Mouse (Mus musculus) cortical plate, adult 2 months (tissue): ENCODE measurements around the gene Dedd2. TPM values are rescaled to one million over a fixed set of nuclear protein-coding genes. Genes with fewer than 3 reads are reported as not detected.
A peak's percentile ranks its signal among the peaks of the same experiment; 100 is the strongest.

Experiments used
- H3K27ac ChIP-seq: fragments of 200-500 bp; 2 replicates; pipeline ENCODE4 v1.5.1; 2012; ENCODE audit warnings: low read length, control low read depth, inconsistent platforms; ENCODE audit not compliant: insufficient read depth
- H3K4me1 ChIP-seq: fragments of 200-500 bp; 2 replicates; pipeline ENCODE4 v1.6.1; 2011; ENCODE audit warnings: low read length; ENCODE audit not compliant: control insufficient read depth, insufficient read depth
- H3K4me3 ChIP-seq: fragments of 200-500 bp; 2 replicates; pipeline ENCODE4 v1.5.1; 2011; ENCODE audit warnings: mild to moderate bottlenecking, low read length, control low read depth; ENCODE audit not compliant: insufficient read depth
- CTCF ChIP-seq: fragments of 200-500 bp; IDR thresholded peaks from 2 replicates; pipeline ENCODE4 v1.5.1; 2011; ENCODE audit warnings: mild to moderate bottlenecking, control low read depth, low read length; ENCODE audit not compliant: insufficient read depth; ENCODE audit errors: extremely low read depth
- POLR2A ChIP-seq: fragments of 200-500 bp; IDR thresholded peaks from 2 replicates; pipeline ENCODE4 v1.6.1; 2011; ENCODE audit warnings: mild to moderate bottlenecking, low read length, control low read depth; ENCODE audit not compliant: insufficient read depth; ENCODE audit errors: extremely low read depth
- polyA plus RNA-seq: library from polyadenylated mRNA; depleted of rRNA; stranded (reverse); fragments of >200 nt; gene quantifications from 2 replicates; pipeline ENCODE4 v1.2.3, GENCODE M21; 2012

Dedd2 gene
- polyA plus RNA-seq, 1 experiment: 25.7 TPM

GRCm38 (mm10) chr7:25197384-25198018 lies 22.9 kb downstream of the Dedd2 start:
- Histone ChIP-seq H3K4me3 (no peak overlapping the region), H3K27ac (no peak overlapping the region), H3K4me1 (no peaks in the 10 kb centered on the region)
- no peak for TF ChIP-seq CTCF
- no peak for TF ChIP-seq POLR2A

GRCm38 (mm10) chr7:25196107-25196506 lies 24.3 kb downstream of the Dedd2 start:
- TF ChIP-seq CTCF (no peak), POLR2A (no peak)
- Histone ChIP-seq H3K4me3 (no peak overlapping the region), H3K4me1 (no peaks in the 10 kb centered on the region), H3K27ac (no peak overlapping the region)

- Histone ChIP-seq H3K4me3 (no peak overlapping the region), H3K27ac (no peak overlapping the region), H3K4me1 (no peaks in the 10 kb centered on the region)
- no peak for TF ChIP-seq CTCF
- no peak for TF ChIP-seq POLR2A
Measured at GRCm38 (mm10) chr7:25195148-25195547, 25.3 kb downstream of the Dedd2 start.

- Histone ChIP-seq H3K27ac (no peak overlapping the region), H3K4me1 (no peaks in the 10 kb centered on the region), H3K4me3 (no peak overlapping the region)
- no peak for TF ChIP-seq CTCF
- no peak for TF ChIP-seq POLR2A
Measured at GRCm38 (mm10) chr7:25192110-25192509, 28.3 kb downstream of the Dedd2 start.

- Histone ChIP-seq H3K4me3 (no peak overlapping the region), H3K27ac (no peak overlapping the region), H3K4me1 (no peaks in the 10 kb centered on the region)
- TF ChIP-seq CTCF (no peak), POLR2A (no peak)
Measured at GRCm38 (mm10) chr7:25190806-25191205, 29.6 kb downstream of the Dedd2 start.

GRCm38 (mm10) chr7:25187662-25188650 lies 32.5 kb downstream of the Dedd2 start:
- H3K4me1 ChIP-seq: no peaks in the 10 kb centered on the region
- no peak overlapping the region for H3K4me3 ChIP-seq
- TF ChIP-seq POLR2A (no peak), CTCF (peak; percentile 96)
- H3K27ac ChIP-seq: no peak overlapping the region

- no peak for TF ChIP-seq CTCF
- Histone ChIP-seq H3K27ac (no peak overlapping the region), H3K4me1 (no peaks in the 10 kb centered on the region; the same call in 1 of the 2 replicates), H3K4me3 (no peak overlapping the region)
Measured at GRCm38 (mm10) chr7:25184091-25184490, 36.3 kb downstream of the Dedd2 start.

GRCm38 (mm10) chr7:25181814-25182213 lies 38.6 kb downstream of the Dedd2 start:
- H3K4me3 ChIP-seq: peak overlapping the region; percentile 8; the same call in 1 of the 2 replicates
- no peaks in the 10 kb centered on the region; the same call in 1 of the 2 replicates for H3K4me1 ChIP-seq
- no peak overlapping the region for H3K27ac ChIP-seq
- TF ChIP-seq POLR2A: no peak
- no peak for TF ChIP-seq CTCF

GRCm38 (mm10) chr7:25181331-25181790 lies 39.1 kb downstream of the Dedd2 start:
- TF ChIP-seq CTCF: peak; percentile 47
- TF ChIP-seq POLR2A: no peak
- Histone ChIP-seq H3K4me3 (peak overlapping the region; percentile 8; the same call in 1 of the 2 replicates), H3K27ac (no peak overlapping the region), H3K4me1 (no peaks in the 10 kb centered on the region; the same call in 1 of the 2 replicates)
